Mouse (Mus musculus) brain, embryonic 14.5 days (tissue): ENCODE measurements around the gene 9930022D16Rik.

Experiments used
- CTCF ChIP-seq: fragments of 200-500 bp; IDR thresholded peaks from 2 replicates; pipeline ENCODE4 v1.5.1; 2012; ENCODE audit warnings: inconsistent platforms, mild to moderate bottlenecking, moderate library complexity, borderline replicate concordance; ENCODE audit not compliant: insufficient read depth, insufficient read length; ENCODE audit errors: extremely low read depth
- POLR2A ChIP-seq: fragments of 200-500 bp; IDR thresholded peaks from 2 replicates; pipeline ENCODE4 v1.6.1; 2012; ENCODE audit warnings: mild to moderate bottlenecking, inconsistent platforms, borderline replicate concordance; ENCODE audit not compliant: poor library complexity, insufficient read depth, insufficient read length, severe bottlenecking; ENCODE audit errors: extremely low read depth

DNA sequence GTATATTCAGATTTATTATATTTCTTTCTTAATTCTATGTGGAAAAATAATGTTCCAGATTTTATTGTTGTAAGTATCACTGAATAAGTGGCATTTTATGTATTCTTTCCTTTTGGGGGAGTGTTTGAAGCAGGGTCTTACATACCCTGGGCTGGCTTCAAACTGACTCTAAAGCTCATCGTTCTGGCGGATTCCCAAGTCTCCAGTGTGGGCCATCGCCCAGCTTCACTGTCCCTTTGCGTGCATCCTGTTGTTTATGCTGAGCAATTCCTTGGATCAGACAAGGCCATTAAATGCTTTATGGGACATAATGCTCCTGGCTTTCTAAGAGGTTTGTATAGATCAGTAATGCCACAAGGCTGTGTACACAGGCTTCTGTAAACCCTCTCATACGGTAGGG lies 24.7 kb upstream of the 9930022D16Rik start:
- TF ChIP-seq CTCF (no peak), POLR2A (no peak)
